Mouse (Mus musculus): ENCODE measurements around the gene Irf1.

Irf1 gene

GRCm38 (mm10) chr11:53761284-53761683 is 8.5 kb upstream of the Irf1 start:
- no peak for DNase-seq (ENCODE audit: low spot score)

GRCm38 (mm10) chr11:53761822-53762221 is 8.0 kb upstream of the Irf1 start:
- no peak for DNase-seq (ENCODE audit: low spot score)

GRCm38 (mm10) chr11:53762426-53762825 is 7.4 kb upstream of the Irf1 start:
- no peak for DNase-seq (ENCODE audit: low spot score)

GRCm38 (mm10) chr11:53762827-53763495 is 6.9 kb upstream of the Irf1 start:
- peak; percentile 57 for DNase-seq (ENCODE audit: low spot score)

DNA sequence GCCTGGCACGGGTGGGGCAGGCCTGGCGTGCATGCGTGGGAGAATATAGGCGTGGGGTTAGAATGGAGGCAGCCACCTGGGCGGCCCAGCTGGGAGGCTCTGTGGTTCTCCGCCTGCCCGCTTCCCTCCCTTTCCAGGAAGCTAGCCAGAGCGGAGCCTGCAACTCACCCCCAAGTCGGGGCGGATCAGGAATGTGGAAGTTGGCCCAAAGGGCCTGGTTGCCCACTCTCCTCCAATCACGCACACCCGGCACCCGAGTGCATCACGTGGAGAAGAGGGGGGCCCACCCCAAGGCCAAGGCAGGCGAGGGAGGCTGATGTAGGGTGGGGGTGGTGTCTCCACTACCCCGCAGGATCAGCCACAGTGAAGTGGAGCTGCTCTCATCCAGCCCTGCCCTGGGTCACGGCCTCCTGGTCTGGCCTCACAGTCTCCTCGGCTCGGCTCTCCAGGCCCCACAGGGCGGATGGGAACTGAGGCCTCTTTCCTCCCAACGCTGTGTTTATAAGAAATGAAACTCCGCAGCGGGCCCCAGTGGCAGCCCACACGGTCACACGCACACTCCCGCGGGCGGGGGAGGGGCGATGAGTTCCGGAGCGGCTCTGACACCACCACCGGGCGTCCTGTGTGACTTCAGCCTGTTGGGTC is 6.2 kb upstream of the Irf1 start:
- DNase-seq (ENCODE audit: low spot score) = peak; percentile 96

DNA sequence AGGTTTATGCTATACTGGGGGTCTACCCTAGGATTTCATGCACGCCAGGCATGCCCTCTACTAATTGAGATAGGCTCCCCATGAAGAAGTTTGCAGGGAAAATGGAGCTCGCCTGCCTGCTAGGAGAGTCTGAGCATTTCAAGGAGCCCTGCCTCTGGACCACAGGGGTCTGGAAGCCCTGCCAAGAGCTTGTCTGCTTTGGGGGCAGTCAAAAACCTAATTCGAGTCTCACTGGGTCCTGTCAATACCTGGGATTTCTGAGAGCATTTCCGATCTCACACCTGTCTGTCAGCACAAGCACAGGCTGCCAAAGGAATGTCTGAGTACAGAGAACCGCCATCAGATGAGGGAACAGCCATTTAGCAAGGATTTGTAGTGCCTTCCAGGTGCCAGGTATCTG is 5.2 kb upstream of the Irf1 start:
- no peak for DNase-seq (ENCODE audit: low spot score)

DNA sequence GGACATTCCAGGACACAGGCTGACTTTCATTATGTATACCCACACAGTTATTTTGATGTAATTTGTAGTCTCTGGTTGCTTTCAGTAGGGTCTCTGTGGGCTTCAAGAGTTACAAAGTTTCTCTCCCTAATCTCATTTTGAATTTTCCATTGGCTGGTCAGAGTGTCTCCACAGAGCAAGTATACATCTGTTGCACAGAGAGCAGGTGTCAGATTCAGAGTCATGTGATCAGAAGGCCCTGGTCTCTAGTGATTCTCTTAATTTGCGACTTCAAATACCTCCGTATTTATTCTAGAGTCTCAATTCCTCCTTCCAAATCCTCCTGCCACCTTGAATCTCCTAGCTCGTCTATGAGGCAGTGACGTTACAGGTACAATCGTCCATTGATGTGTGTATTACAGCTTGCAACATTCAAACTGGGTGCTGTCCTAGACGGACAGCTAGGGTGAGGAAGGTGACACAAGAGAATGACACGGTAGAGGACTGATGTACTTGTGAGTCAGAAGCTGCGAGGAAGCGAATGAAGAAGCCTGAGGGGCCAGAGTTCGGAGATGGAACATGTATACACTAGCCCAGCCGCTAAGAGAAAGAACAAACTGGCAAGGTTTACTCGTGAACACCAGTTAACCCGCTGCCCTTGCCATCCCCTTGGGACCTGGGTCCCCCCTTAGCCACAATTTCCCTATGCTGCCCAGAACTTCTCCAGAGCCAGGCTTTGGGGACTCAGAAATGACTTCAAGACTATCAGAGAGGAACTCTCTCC is 1.2 kb upstream of the Irf1 start:
- no peak for DNase-seq (ENCODE audit: low spot score)

DNA sequence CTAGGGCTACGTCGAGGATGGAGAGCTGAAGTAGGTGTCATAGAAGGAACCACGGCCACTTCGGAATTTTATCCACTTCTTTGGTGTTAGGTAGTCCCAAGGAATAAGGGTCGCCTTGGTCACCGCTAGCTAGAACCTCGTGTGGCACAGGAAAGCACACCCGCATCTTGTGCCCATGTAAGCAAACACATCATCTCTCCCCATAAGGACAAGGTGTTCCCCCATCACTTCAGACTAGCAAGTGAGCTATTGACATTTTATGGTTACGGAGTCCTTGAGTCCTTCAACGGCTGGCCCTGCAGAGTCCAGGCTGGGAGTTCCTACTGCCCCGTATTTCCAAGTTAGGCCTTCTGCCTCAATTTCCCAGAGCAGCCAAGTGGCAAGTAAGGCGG is 633 bp upstream of the Irf1 start:
- no peak for DNase-seq (ENCODE audit: low spot score)

DNA sequence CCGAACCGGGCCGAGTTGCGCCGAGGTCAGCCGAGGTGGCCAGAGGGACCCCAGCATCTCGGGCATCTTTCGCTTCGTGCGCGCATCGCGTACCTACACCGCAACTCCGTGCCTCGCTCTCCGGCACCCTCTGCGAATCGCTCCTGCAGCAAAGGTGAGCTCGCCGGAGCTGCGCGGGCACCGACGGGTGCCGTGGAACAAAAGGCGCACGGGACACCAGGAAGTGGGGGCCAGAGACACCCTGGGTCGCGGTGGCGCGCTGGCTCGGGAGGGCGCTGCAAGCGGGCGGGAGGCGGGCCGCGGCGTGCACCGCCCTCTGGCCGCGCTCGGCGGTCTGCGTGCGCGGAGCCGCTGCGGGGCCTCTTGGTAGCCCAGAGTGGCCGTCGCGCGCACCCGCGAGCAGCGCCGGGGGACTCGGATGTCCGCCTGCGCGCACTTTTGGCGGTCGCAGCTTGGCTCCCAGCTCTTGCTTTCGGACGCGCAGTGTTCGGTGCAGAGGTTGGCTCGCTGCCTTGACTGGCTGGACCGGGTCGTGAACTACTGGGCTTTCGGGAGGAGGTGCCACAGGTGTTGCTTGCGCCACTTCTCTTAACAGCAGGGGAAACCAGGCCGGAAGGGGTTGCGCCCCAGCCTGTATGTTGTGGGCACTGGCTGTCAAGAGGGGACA is 444 bp downstream of the Irf1 start:
- DNase-seq (ENCODE audit: low spot score) = peak; percentile 78

- DNase-seq (ENCODE audit: low spot score) = no peak
Measured at GRCm38 (mm10) chr11:53771001-53771744, 1.4 kb downstream of the Irf1 start.

GRCm38 (mm10) chr11:53772536-53772935 is 2.7 kb downstream of the Irf1 start:
- no peak for DNase-seq (ENCODE audit: low spot score)

DNA sequence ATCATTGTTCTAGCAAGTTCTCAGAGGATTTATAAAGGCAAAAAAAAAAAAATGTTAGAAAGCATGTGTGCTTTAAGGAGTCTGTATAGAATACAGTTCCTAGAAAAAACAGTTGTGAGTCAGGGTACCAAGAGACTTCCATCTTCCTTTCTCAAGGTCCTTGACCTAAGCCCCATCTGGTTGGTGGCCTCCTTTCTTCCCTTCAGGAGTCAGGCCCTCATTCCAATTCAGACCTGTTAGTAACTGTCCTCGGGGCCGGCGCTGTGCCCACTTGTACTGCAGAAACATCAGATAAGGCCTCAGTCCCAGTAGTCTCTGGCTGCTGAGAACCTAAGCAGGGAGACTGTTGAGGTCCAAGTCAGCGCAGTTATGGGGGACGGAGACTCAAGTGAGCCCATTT is 3.3 kb downstream of the Irf1 start, which contains the start of gene Gm17334:
Gene Gm17334, minus strand, starts transcription at position 101 of the 400 bp plus-strand sequence.
- DNase-seq (ENCODE audit: low spot score) = no peak

DNA sequence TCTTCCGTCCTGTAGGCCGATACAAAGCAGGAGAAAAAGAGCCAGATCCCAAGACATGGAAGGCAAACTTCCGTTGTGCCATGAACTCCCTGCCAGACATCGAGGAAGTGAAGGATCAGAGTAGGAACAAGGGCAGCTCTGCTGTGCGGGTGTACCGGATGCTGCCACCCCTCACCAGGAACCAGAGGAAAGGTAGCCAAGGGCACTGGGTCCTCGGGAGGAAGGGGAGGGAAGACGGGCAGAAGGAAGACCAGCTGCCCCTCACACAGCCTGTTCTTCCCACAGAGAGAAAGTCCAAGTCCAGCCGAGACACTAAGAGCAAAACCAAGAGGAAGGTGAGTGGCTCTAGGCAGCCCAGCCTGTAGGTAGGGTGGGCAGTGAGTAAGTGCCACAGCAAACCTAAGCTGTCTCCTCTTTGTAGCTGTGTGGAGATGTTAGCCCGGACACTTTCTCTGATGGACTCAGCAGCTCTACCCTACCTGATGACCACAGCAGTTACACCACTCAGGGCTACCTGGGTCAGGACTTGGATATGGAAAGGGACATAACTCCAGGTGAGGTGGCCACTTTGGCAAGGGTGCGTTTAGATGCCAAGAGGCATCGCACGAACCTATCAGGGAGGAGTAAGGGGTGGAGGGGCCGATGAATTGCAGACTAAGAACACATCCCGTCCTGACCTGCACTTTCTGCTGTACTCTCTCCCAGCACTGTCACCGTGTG is 4.0 kb downstream of the Irf1 start:
- DNase-seq (ENCODE audit: low spot score) = no peak

- no peak for DNase-seq (ENCODE audit: low spot score)
Measured at GRCm38 (mm10) chr11:53774659-53775255, 4.9 kb downstream of the Irf1 start.

- DNase-seq (ENCODE audit: low spot score) = no peak
Measured at GRCm38 (mm10) chr11:53777736-53778135, 7.9 kb downstream of the Irf1 start.

DNA sequence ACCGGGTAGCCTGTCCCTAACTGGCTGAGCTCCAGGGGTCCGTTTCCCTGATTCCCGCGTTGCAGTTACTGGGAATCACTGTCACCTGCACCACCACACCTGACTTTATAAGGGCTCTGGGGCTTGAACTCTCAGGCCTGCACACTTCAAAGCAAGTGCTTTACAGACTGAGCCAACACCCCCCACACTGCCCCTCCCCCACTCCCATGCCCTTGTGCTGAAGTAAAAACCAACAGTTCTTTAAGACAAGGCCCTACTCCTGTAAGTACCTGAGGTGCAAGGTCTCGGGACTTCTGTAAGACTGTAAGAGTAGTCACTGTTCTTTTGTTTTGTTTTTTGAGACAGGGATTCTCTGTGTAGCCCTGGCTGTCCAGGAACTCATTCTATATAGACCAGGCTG is 8.6 kb downstream of the Irf1 start:
- no peak for DNase-seq (ENCODE audit: low spot score)

- no peak for DNase-seq (ENCODE audit: low spot score)
Measured at GRCm38 (mm10) chr11:53779808-53780207, 10.0 kb downstream of the Irf1 start.

- DNase-seq (ENCODE audit: low spot score) = no peak
Measured at GRCm38 (mm10) chr11:53780262-53780661, 10.4 kb downstream of the Irf1 start.

- no peak for DNase-seq (ENCODE audit: low spot score)
Measured at GRCm38 (mm10) chr11:53781201-53781775, 11.5 kb downstream of the Irf1 start.

- no peak for DNase-seq (ENCODE audit: low spot score)
Measured at GRCm38 (mm10) chr11:53781964-53782363, 12.2 kb downstream of the Irf1 start.

Data from T-cell, adult 2 months (primary cell).